Mouse (Mus musculus) spleen, postnatal 36 days (tissue): ENCODE results near the gene Plekhg2.
A peak's percentile ranks its signal among the peaks of the same experiment; 100 is the strongest.

Experiments
- DNase-seq, 2 experiments: peaks; one replicate each; pipeline ENCODE4 v3.0.0; 2022; ENCODE audit warnings: low spot score in 2 of 2, mixed read lengths in 1 of 2

The Plekhg2 gene

GRCm38 (mm10) chr7:28383606-28384005 is 11.2 kb upstream of the Plekhg2 start:
- no peak for DNase-seq

GRCm38 (mm10) chr7:28382981-28383396 is 10.6 kb upstream of the Plekhg2 start:
- peak; percentile 79 to 80 for DNase-seq

GRCm38 (mm10) chr7:28382347-28382951 is 10.1 kb upstream of the Plekhg2 start:
- peak; percentile 77 to 79 for DNase-seq

GRCm38 (mm10) chr7:28381938-28382337 is 9.5 kb upstream of the Plekhg2 start:
- DNase-seq, result peak; percentile 95 to 96

DNA sequence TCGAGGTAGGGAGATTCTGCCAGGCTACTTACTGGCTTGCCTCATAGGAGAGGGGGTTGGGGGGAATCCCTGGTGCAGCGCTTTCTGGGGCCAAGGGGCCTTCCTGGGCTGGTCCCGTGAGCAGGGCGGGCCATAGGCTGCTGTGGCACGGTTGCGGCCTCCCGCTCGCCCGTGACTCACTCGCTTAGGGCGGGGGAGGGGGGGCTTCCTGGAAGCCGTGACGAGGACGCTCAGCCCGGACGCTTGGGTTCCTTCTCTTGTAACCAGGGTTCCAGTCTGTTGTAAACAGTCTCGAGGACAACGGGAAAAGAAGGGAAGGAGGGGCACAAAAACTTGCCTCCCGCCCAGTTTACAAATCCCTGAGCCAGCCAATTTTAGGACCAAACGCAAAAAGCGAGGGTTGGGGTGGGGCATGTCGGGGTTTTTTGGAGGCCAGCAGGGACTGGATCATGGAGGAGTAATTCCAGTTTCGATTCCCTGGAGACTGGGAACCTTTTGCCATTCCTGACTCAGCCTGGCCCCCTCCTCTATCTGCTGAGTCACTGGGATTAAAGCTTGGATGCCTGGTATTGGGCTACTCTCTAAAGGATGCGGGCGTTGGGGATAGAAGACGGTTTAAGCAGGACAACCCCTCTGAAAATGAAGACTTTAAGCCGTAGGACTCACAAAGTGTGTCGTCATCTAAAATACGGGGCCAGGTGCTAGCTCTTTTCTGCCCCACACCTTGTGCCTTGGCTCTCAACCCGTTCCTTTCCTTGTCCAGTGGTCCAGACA is 8.8 kb upstream of the Plekhg2 start:
- peak; percentile 93 to 94 for DNase-seq

DNA sequence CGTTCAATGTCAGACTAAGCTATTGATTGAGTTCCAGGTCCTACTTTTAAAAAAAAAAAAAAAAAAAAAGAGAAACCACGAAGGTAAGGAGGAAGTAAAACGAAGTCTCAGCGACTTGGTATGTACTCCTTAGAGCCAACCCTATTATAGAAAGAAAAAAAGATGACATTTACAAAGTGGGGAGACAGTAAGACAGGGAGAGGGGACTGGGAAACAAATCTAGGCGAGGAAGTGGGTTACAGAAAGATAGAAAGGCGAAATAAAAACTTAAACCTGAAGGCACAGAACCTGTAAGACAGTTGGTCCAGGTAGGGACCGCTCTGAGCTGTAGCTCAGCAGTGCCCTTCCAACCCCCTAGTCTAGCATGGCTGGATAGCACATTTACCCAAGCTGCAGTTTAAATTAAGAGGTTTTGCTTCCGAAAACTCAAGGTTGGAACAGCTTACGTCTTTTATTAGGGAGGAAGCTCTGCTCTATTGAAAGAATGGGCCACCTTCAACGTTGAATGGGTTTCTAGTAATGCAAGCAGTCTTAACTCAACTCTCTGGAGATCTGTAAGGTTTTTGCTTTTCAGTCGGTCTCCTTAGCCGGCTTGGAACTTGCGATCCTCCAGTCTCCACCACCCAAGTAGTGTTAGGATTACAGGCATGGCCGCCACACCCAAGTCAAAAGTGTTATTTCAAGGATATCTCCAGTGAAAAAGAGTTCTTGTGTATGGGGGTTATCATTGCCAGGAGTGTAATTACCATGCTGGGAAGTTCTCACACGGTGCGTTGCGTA is 8.0 kb upstream of the Plekhg2 start, which contains the start of gene Zfp36:
TSS of gene Zfp36 (minus strand) at position 17 of the 780 bp plus-strand sequence.
- no peak for DNase-seq

DNA sequence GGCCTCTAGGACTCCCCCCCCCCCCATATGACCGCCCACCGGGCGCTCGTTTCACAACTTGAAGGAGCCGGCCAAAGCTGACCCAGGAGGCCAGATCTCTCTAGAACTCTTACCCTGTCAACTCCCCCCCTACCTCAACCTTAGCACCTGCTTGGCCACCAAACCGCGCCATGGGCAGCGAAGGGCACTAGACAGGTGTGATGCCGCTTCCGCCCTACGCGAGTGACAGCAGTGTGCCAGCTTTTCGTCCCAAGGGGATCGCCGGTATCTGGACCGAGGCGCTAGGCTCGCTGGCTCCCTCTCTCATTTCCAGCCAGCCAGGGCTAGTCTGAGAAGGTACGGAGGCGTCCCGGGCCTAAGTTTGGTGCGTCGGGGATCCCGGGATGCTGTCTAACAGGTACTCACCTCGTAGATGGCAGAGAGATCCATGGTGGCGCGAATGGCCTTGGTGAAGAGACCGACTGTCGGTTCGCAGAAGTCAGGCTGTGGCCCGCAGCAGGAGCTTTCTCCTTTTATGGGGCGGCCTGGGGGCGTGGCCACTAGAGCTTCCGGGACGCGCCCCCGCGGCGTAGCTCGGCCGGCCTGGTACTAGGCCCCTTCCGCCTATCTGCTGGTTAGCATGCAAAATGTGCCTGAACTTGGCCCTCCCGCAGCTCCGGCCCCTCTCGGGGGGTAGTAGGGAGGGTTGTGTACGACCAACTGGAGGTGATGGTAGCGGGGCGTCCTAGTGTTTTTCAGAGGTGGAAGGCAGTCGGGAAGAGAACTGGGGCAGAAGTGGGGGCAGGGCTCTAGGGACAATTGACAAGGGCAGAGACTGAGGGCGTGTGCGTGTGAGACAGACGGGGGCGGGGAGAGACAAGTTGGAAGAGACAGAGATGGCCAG is 6.6 kb upstream of the Plekhg2 start:
- DNase-seq, result peak; percentile 97

DNA sequence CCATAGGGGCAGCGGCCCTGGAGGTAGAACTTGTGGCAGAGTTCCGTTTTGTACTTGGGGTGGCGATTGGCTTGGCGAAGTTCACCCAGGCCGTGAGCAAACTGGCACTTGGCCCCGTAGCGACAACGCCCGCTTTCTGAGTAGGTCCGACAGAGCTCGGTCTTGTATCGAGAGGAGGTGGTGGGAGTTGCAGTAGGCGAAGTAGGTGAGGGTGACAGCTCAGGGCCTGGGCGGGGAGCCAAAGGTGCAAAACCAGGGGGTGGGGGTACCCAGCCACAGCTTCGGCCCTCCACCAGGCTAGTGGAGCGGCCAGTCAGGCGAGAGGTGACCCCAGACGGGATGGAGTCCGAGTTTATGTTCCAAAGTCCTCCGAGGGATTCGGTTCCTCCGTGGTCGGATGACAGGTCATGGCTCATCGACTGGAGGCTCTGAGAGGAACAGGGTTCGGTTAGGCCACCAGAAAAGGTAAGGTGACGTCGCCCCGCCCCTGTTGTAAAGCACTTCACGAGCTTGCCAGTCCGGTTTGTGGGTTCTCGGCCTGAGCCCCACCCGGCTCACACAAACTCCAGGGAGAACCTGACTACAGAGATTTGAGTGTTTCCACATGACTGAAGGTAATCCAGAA is 5.8 kb upstream of the Plekhg2 start:
- DNase-seq, result peak; percentile 75 to 80

DNA sequence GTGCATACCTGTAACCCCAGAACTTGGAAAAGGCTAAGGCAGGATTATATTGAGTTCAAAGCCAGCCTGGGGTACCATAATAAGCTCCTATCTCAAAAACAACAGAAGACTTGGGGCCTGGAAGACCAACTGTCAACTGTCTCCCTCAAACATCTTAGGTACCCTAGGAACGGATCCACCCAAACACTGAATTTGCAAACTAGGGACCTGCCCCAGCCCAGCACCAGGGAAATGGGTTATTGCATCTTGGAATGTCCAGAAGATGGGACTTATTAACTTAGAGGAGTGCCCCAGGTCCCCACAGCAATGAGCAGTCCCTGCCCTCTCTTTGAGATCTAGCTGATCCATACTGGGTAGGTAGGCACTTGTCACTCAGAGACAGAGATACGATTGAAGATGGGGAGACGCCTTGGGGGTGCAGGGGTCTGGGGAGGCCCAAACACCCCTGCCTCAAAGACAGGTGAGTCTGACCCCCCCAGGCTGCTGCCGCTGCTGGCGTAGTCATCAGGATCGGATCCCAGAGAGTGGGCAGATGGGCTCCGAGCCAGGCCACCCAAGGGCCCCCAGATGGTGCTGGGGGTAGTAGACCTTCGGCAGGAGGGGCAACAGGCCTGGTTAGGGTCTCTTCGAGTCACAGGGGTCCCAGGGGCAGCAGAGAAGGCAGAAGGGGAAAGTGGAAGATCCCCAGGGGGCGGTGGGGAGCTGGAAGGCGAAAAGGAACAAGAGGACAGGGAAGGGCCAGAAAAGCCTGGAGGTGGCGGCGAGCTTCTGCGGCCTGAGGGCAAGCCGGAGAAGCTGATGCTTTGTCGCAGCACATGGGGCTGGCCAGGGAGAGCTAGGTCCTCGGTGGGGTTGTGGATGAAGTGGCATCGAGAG is 5.0 kb upstream of the Plekhg2 start:
- DNase-seq, result no peak

- peak; percentile 80 for DNase-seq
Observed at GRCm38 (mm10) chr7:28376011-28376771, 3.8 kb upstream of the Plekhg2 start.

- DNase-seq, result peak; percentile 96 to 97
Observed at GRCm38 (mm10) chr7:28375176-28375921, 3.0 kb upstream of the Plekhg2 start.

DNA sequence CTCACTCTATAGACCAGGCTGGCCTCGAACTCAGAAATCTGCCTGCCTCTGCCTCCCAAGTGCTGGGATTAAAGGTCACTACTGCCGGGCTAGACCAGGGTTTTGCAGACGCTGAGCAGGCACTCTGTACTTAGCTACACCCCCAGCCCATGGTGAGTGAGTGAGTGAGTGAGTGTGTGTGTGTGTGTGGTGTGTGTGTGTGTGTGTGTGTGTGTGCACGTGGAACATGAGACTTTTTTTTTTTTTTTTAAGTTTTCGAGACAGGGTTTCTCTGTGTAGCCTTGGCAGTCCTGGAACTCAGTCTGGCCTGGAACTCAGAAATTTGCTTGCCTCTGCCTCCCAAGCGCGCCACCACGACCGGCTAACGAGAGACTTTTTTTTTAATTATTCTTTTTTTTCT is 2.2 kb upstream of the Plekhg2 start:
- no peak for DNase-seq

- no peak for DNase-seq
Observed at GRCm38 (mm10) chr7:28373891-28374495, 1.6 kb upstream of the Plekhg2 start.

DNA sequence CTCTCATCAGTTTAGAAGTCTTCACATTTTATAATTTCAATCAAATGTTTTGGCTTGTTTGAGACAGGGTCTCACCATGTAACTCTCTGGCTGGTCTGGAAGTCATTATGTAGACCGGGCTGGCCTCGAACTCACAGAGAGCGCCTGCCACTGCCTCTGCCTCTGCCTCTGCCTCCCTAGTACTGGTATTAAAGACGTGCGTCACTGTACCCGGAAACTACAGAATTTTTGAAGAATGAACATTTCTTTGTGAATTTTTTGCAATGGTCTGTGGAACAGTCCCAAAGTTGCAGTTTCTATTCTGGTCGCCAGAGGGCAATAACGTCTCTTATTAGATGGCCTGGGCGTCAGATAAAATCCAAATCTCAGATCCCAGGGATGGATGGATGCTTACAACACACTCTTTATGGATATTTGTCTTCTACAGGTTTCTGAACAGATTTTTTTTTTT is 757 bp upstream of the Plekhg2 start:
- peak; percentile 69 to 84 for DNase-seq

DNA sequence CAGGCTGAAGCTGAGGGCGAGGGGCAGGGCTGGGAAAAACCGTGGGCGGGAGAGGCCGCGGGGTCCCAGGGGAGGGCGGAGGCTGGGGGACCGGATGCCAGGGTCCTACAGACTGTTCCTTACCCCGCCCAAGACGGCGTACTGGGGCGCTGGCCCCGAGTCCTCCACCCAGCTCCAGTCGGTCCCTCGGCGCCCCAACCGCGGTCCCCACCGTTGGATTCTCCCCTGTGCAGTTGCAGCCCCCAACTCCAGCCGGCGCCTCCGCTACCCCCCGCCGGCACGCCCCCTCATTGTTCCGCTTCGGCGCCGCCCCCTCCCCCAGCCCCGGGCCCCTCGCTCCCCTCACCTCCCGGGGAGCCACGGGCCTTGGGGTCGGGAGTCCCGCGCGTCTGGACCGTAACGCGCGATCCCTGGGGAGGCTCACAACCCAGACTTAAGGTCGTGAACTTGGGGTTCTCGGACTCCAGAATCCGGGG is 847 bp downstream of the Plekhg2 start:
- DNase-seq, result peak; percentile 73 to 77

DNA sequence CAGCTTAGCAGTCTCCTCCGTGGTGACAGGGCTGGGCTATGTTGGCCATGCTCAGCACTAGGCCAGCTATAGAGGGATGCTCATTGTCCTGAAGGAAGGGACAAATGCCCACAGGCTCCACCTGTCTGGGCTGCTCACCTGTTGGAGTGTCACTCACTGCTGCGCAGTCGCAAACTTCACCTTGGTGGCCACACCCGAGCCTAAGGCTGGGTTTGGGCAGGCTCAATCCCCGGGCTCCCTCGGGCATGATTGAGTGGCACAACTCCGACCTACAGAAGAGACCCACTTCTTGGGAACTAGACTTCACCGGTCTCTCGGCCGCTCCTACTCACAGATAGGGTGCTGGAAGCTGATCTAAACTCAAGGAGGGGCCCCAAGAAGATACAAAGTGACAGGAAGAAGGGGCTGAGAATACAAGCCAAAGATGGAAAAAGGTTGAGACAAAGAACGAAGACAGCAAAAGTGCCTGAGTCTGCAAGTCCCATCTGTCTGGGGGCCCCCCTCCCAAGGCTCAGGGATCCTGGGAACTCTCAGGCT is 1.4 kb downstream of the Plekhg2 start:
- no peak for DNase-seq

GRCm38 (mm10) chr7:28370051-28370450 is 2.3 kb downstream of the Plekhg2 start:
- DNase-seq, result no peak
